Mouse (Mus musculus): Measurements from ENCODE around the gene Vmn1r151. TPM values are rescaled to one million over a fixed set of nuclear protein-coding genes. Genes with fewer than 3 reads are reported as not detected.
"Not testable (repeated sequence)": the region's sequence is repeated elsewhere in the genome, so short reads cannot be mapped to it uniquely, and the experiment has no call there.

Vmn1r151 gene
- polyA plus RNA-seq (2014; fragmentation: Nextera tagmentation; extraction: Ambion mirVana), result not detected in 2 replicates

DNA sequence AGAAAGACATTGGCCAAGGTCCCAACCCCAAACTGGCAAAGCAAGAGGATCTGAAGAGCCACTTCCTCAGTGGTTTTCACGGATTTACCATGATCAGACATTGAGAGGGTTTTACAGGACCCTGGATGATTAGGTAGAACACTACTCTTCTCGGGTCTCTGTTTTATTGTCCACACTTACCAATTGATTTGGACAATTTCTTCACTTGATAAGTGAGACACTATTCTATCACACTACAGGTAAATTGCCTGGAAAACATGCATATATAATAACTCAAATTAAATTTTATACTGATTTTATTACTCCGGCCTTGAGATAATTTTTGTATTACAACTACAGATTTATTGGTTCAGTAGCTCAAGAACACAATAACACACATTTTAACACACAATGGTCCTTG, at the start of gene Vmn1r151:
TSS of gene Vmn1r151 (minus strand) at position 101 of the 400 bp plus-strand sequence.
- H3K4me2 ChIP-seq; H3K4me1 ChIP-seq (replicated peaks; ENCODE audit: control insufficient read depth, insufficient read depth, low read length); H3K27ac ChIP-seq (ENCODE audit: low read depth, low read length); H3K9ac ChIP-seq (ENCODE audit: low read depth, low read length); H3K36me3 ChIP-seq (ENCODE audit: control insufficient read depth, insufficient read depth, low read length); H3K27me3 ChIP-seq (replicated peaks; ENCODE audit: control insufficient read depth, insufficient read depth, low read length); H3K4me3 ChIP-seq (ENCODE audit: low read depth, low read length); DNase-seq (ENCODE audit: low spot score); ATAC-seq (replicated peaks; ENCODE audit: low FRiP score); H3K9me3 ChIP-seq (ENCODE audit: control insufficient read depth, low read length): not testable (repeated sequence)
- 24% methylated on average over 1 of the region's 3 CpGs for WGBS

DNA sequence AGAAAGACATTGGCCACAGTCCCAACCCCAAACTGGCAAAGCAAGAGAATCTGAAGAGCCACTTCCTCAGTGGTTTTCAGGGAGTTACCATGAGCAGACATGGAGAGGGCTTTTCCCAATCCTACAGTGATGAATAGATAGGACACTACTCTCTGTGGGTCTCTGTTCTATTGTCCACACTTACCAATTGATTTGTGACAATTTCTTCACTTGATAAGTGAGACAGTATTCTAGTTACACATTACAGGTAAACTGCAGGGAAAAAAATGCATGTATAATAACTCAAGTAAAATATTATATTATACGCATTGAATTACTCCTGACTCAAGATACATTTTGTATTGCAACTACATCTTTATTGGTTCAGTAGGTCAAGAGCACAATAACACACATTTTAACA, 35.3 kb upstream of the Vmn1r151 start, which contains the start of gene Gm8677:
TSS of gene Gm8677 (minus strand) at position 101 of the 400 bp plus-strand sequence.
- no CpG with 5 or more reads among the region's 1 CpGs for WGBS
- ATAC-seq (replicated peaks; ENCODE audit: low FRiP score); H3K4me1 ChIP-seq (replicated peaks; ENCODE audit: control insufficient read depth, insufficient read depth, low read length); H3K4me3 ChIP-seq (ENCODE audit: low read depth, low read length); H3K9me3 ChIP-seq (ENCODE audit: control insufficient read depth, low read length); H3K4me2 ChIP-seq; DNase-seq (ENCODE audit: low spot score); H3K27me3 ChIP-seq (replicated peaks; ENCODE audit: control insufficient read depth, insufficient read depth, low read length); H3K36me3 ChIP-seq (ENCODE audit: control insufficient read depth, insufficient read depth, low read length); H3K27ac ChIP-seq (ENCODE audit: low read depth, low read length); H3K9ac ChIP-seq (ENCODE audit: low read depth, low read length): not testable (repeated sequence)

DNA sequence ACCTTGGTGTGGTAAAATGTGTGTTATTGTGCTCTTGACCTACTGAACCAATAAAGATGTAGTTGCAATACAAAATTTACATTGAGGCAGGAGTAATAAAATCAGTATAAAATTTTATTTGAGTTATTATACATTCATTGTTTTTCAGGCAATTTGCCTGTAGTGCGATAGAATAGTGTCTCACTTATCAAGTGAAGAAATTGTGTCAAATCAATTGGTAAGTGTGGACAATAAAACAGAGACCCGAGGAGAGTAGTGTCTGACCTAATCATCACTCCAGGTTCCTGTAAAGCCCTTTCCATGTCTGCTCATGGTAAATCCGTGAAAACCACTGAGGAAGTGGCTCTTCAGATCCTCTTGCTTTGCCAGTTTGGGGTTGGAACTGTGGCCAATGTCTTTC, 23.2 kb upstream of the Vmn1r151 start, which contains the start of gene Vmn1r152:
TSS of gene Vmn1r152 (plus strand) at position 301 of the 400 bp plus-strand sequence.
- no CpG with 5 or more reads among the region's 3 CpGs for whole genome bisulfite sequencing
- not testable (repeated sequence) for DNase-seq (ENCODE audit: low spot score); H3K27me3 ChIP-seq (replicated peaks; ENCODE audit: control insufficient read depth, insufficient read depth, low read length); H3K4me1 ChIP-seq (replicated peaks; ENCODE audit: control insufficient read depth, insufficient read depth, low read length); H3K4me3 ChIP-seq (ENCODE audit: low read depth, low read length); ATAC-seq (replicated peaks; ENCODE audit: low FRiP score); H3K27ac ChIP-seq (ENCODE audit: low read depth, low read length); H3K4me2 ChIP-seq; H3K9me3 ChIP-seq (ENCODE audit: control insufficient read depth, low read length); H3K9ac ChIP-seq (ENCODE audit: low read depth, low read length); H3K36me3 ChIP-seq (ENCODE audit: control insufficient read depth, insufficient read depth, low read length)

DNA sequence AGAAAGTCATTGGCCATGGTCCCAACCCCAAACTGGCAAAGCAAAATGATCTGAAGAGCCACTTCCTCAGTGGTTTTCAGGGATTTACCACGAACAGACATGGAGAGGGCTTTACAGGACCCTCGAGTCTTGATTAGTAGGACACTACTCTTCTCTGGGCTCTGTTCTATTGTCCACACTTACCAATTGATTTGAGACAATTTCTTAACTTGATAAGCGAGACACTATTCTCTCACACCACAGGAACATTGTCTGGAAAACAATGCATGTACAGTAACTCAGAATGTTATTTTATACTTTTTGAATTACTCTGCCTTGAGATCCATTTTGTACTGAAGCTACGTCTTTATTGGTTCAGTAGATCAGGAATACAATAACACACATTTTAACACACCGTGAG, 35.5 kb downstream of the Vmn1r151 start, which contains the start of gene Gm10665:
TSS of gene Gm10665 (minus strand) at position 101 of the 400 bp plus-strand sequence.
- H3K4me3 ChIP-seq (ENCODE audit: low read depth, low read length); DNase-seq (ENCODE audit: low spot score); H3K4me1 ChIP-seq (replicated peaks; ENCODE audit: control insufficient read depth, insufficient read depth, low read length); H3K36me3 ChIP-seq (ENCODE audit: control insufficient read depth, insufficient read depth, low read length); ATAC-seq (replicated peaks; ENCODE audit: low FRiP score); H3K4me2 ChIP-seq; H3K27me3 ChIP-seq (replicated peaks; ENCODE audit: control insufficient read depth, insufficient read depth, low read length); H3K9ac ChIP-seq (ENCODE audit: low read depth, low read length); H3K27ac ChIP-seq (ENCODE audit: low read depth, low read length); H3K9me3 ChIP-seq (ENCODE audit: control insufficient read depth, low read length): not testable (repeated sequence)
- no CpG with 5 or more reads among the region's 5 CpGs for WGBS

Other genes with a start within 250 kb of the Vmn1r151 start
- not detected in 2 replicates for gene Gm4187, start 170.0 kb downstream of the Vmn1r151 start, polyA plus RNA-seq (2014; fragmentation: Nextera tagmentation; extraction: Ambion mirVana)
- not detected in 2 replicates for gene Gm8660, start 128.6 kb downstream of the Vmn1r151 start, polyA plus RNA-seq (2014; fragmentation: Nextera tagmentation; extraction: Ambion mirVana)
- gene Vmn1r148, start 86.1 kb downstream of the Vmn1r151 start, polyA plus RNA-seq (2014; fragmentation: Nextera tagmentation; extraction: Ambion mirVana), result not detected in 2 replicates
- gene Vmn1r149, start 61.4 kb downstream of the Vmn1r151 start, polyA plus RNA-seq (2014; fragmentation: Nextera tagmentation; extraction: Ambion mirVana), result not detected in 2 replicates
- gene Gm10665, start 35.6 kb downstream of the Vmn1r151 start, polyA plus RNA-seq (2014; fragmentation: Nextera tagmentation; extraction: Ambion mirVana), result not detected in 2 replicates
- gene Vmn1r152, start 23.3 kb upstream of the Vmn1r151 start, polyA plus RNA-seq (2014; fragmentation: Nextera tagmentation; extraction: Ambion mirVana), result not detected in 2 replicates
- not detected in 2 replicates for gene Gm8677, start 35.2 kb upstream of the Vmn1r151 start, polyA plus RNA-seq (2014; fragmentation: Nextera tagmentation; extraction: Ambion mirVana)
- not detected in 2 replicates for gene Gm4201, start 65.7 kb upstream of the Vmn1r151 start, polyA plus RNA-seq (2014; fragmentation: Nextera tagmentation; extraction: Ambion mirVana)
- not detected in 2 replicates for gene Gm4565, start 88.4 kb upstream of the Vmn1r151 start, polyA plus RNA-seq (2014; fragmentation: Nextera tagmentation; extraction: Ambion mirVana)
- gene Vmn1r155, start 158.3 kb upstream of the Vmn1r151 start, polyA plus RNA-seq (2014; fragmentation: Nextera tagmentation; extraction: Ambion mirVana), result not detected in 2 replicates
- not detected in 2 replicates for gene Gm8693, start 192.6 kb upstream of the Vmn1r151 start, polyA plus RNA-seq (2014; fragmentation: Nextera tagmentation; extraction: Ambion mirVana)
- not detected in 2 replicates for gene Gm4567, start 220.0 kb upstream of the Vmn1r151 start, polyA plus RNA-seq (2014; fragmentation: Nextera tagmentation; extraction: Ambion mirVana)